Mouse (Mus musculus): ENCODE data around the gene Mrpl51. TPM values are rescaled to one million over a fixed set of nuclear protein-coding genes. Genes with fewer than 3 reads are reported as not detected.

The Mrpl51 gene
- total RNA-seq, 1 experiment from 2014 or later: 222 TPM

- DNase-seq: no peak
These were observed 40.9 kb downstream of the Mrpl51 start for GRCm38 (mm10) chr6:125232516-125232915.

DNA sequence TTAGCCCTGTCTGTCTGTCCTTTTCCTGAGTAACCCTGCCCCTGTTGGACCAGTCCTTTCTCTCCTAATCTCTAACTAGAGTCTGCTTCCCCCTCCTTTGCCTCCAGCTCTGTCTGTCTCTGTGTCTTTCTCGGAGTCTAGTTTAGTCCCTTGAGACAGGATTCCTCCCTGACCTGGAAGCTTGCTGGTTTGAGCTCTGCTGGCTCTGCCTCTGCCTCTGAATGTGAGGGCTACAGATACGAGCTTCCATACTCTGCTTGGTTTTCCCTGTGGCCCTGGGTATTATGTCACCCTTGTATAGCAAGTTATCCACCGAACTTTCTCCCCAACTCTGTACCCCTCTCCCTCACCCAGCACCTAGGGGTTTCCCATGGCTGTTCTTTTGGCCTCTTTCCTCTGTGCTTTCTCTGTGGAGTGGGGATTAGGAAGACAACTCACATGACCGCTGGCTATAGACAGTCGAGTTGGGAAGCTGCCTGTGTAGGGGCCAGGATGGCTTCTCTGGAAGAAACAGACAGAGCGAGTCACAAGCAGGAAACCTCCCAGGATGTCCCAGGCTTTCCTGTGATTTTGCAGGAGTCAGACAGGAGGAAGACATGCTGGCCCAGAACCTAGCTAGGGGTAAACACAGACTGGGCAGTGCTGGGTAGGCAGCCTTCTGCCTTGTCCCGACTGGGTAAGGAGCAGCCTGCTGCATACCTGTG, 42.4 kb downstream of the Mrpl51 start:
- DNase-seq: peak; percentile 17

DNA sequence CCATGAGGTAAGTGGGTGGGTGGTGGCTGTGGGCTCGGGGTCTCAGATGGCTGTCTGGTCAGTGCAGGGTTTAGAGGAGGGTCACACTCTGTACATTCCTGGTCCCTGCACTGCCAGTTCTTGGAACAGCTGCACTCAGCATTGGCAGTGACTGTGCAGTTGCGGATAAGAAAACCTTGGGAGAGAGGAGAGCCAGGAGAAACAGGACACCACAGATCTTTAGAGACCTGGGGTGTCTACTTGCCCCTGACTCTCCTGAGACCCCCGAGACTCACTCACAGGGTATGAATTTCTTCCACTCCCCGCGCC, 42.9 kb downstream of the Mrpl51 start:
- DNase-seq: no peak

DNA sequence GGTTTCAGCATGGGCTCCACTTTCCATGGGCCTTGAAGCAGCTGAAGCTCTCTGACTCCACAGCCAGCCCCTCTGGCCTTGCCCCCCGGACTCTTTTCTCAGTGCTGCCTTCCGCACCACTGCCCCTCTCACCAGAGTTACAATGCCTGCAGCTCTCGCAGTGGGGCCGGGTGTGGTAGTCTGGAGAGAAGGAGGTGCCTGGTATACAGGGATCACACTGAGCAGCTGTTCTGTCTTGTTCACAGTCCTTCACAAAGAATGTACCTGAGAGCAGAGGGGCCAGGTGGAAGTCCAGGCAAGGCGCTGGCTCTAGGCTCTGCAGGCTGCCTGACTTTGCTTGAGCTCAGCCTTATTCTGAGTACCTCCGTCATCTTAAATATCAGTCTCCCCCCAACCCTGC, 44.7 kb downstream of the Mrpl51 start:
- DNase-seq: no peak

GRCm38 (mm10) chr6:125236782-125237181, 45.2 kb downstream of the Mrpl51 start, which contains the start of gene Cd27:
Gene Cd27, minus strand, starts transcription at chr6:125237010.
- DNase-seq: peak; percentile 5

DNA sequence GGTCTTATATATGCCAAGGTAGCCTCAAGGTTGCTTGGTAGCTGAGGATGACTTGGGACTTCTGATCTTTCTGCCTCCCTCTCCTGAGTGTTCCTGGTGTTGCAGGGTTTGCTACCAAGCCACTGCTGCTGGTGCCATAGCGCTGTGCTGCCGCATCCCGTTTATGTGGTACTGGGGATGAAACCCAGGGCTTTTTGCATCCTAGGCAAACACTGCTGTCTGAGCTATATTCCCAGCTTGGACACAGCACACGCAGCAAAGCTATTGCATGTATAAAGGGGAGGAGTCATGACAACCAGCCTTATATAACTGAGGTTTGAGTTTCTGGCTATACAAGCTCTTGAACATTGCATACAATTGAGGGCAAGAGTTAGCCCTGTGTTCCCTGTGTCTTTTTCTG, 45.8 kb downstream of the Mrpl51 start:
- peak; percentile 4 for DNase-seq

- no peak for DNase-seq
These were observed 46.8 kb downstream of the Mrpl51 start for GRCm38 (mm10) chr6:125238396-125238795.

- DNase-seq: no peak
These were observed 47.9 kb downstream of the Mrpl51 start for GRCm38 (mm10) chr6:125239547-125239946.

DNA sequence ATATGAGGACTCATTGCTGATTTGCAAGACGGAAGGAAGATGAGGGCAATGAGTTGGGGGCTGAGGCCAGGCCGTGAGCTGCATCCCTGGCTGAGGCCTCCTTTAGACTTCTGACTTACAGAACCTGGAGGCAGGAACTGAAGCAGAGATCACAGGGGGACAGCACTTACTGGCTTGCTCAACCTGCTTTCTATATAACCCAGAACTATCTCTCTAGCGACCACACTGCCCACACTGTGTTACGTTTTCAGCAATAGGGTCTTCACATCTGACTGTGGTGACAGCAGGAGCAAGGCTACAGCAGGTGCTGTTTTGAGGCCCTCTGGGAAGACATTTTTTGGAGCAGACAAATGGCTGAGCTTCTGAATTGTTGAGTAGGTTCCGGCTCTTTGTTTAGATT, 49.0 kb downstream of the Mrpl51 start:
- no peak for DNase-seq

DNA sequence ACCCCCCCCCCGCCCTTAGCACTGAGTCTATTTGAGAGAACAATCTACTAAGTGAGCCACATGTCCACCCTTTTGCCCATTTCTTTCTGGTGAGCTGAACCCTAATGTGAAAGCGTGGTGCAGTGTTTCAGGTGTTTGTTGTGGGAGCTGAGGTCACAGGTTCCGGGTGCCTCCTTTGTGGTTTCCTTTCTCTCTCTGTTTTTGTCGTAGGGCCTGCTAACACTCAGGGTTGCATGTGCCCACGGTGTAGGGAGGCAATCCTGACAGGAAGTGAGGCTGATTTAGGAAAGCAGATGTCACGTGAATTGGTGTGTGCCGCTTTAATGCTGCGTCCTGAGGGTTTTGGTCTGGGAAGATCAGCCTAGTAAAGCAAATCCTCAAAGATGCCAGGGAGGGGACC, 50.0 kb downstream of the Mrpl51 start:
- DNase-seq: no peak

GRCm38 (mm10) chr6:125244551-125244950, 53.0 kb downstream of the Mrpl51 start:
- no peak for DNase-seq

Small RNAs within 50 kb of the gene (microRNA-seq; reads per million reads assigned to microRNA genes)
- gene Mir3098: 0.43 to 0.76 reads per million in 2 experiments
- gene Mir8113: 0 to 0.43 reads per million in 2 experiments

Other genes with a start within 250 kb of the Mrpl51 start
- 117 and 122 TPM in 2 replicates for gene Cops7a, start 226.3 kb upstream of the Mrpl51 start, total RNA-seq (2021)
- 4.8 and 5.4 TPM in 2 replicates for gene Pianp, start 195.1 kb upstream of the Mrpl51 start, total RNA-seq (2021)
- 47.2 and 50.4 TPM in 2 replicates for gene Zfp384, start 182.7 kb upstream of the Mrpl51 start, total RNA-seq (2021)
- 64.9 and 71.8 TPM in 2 replicates for gene Ing4, start 152.0 kb upstream of the Mrpl51 start, total RNA-seq (2021)
- gene Acrbp, start 142.1 kb upstream of the Mrpl51 start, total RNA-seq (2021): 7.5 and 8.2 TPM in 2 replicates
- gene Lpar5, start 123.9 kb upstream of the Mrpl51 start, total RNA-seq (2021): 0.44 and 2.1 TPM in 2 replicates
- 189 and 192 TPM in 2 replicates for gene Chd4, start 95.8 kb upstream of the Mrpl51 start, total RNA-seq (2021)
- 47.0 and 53.7 TPM in 2 replicates for gene Nop2, start 59.9 kb upstream of the Mrpl51 start, total RNA-seq (2021)
- 18.6 and 25.0 TPM in 2 replicates for gene Iffo1, start 46.6 kb upstream of the Mrpl51 start, total RNA-seq (2021)
- gene Gapdh, start 25.3 kb upstream of the Mrpl51 start, total RNA-seq (2021): 1,705 and 1,924 TPM in 2 replicates
- gene Ncapd2, start 100 bp upstream of the Mrpl51 start, total RNA-seq (2021): 43.2 and 45.2 TPM in 2 replicates
- gene Vamp1, start 23.8 kb downstream of the Mrpl51 start, total RNA-seq (2021): 31.8 and 42.6 TPM in 2 replicates
- 12.6 and 14.0 TPM in 2 replicates for gene Tapbpl, start 40.1 kb downstream of the Mrpl51 start, total RNA-seq (2021)
- 0.93 and 6.9 TPM in 2 replicates for gene Cd27, start 45.2 kb downstream of the Mrpl51 start, total RNA-seq (2021)
- gene Tuba3a, start 94.2 kb downstream of the Mrpl51 start, total RNA-seq (2021): not detected in 2 replicates
- gene Ltbr, start 122.1 kb downstream of the Mrpl51 start, total RNA-seq (2021): 68.7 and 70.0 TPM in 2 replicates
- gene Scnn1a, start 128.9 kb downstream of the Mrpl51 start, total RNA-seq (2021): 1.0 and 1.9 TPM in 2 replicates
- 210 and 220 TPM in 2 replicates for gene Tnfrsf1a, start 157.6 kb downstream of the Mrpl51 start, total RNA-seq (2021)
- gene Plekhg6, start 189.0 kb downstream of the Mrpl51 start, total RNA-seq (2021): 0.38 and 0.52 TPM in 2 replicates

All from adrenal gland, postnatal 14 days (tissue).